Mouse (Mus musculus) yolk sac, embryonic 10.5 days (tissue): ENCODE results near the gene Thsd4.
"Not testable (repeated sequence)": the region's sequence is repeated elsewhere in the genome, so short reads cannot be mapped to it uniquely, and the experiment has no call there.

Experiments used
- DNase-seq: peaks from one replicate; pipeline ENCODE4 v3.0.0-alpha.2; 2017; ENCODE audit warnings: low spot score

The Thsd4 gene

DNA sequence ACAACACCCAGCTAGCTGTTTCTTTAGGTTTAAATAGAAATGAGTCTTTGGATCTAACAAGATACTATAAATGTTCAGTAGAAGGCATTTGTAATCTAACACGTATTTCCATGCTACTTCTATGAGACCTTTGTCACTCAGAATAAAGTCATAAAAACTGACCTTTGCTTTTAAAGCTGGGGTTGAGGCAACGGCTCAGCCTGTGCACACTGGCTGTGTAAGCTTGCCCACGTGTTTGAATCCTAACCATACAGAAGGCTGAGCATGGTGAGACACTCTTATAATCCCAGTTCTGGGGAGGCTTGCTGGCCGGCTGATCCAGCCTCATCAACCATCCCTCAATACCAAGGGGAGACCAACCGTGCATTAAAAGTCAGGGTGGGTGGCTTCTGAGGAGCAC is 214.4 kb downstream of the Thsd4 start:
- no peak for DNase-seq

DNA sequence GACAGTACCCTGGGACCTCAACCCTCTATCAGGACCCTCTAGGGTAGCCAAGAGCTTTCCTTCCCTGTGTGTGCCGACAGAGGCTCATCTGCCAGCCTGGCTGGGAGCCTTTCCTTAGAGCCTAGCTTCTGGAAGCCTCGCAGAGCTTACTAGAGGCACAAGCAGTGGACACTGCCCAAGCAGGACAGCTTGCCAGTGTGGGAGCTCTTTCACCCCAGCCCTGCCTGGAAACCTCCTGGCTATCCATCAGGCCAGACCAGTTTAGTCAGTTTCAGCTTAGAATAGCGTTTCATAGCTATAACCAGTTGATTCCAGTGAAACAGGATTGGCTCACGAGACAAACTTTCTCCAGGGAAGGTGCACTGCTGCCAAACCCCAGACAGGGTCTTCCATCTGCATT is 215.6 kb downstream of the Thsd4 start:
- no peak for DNase-seq

DNA sequence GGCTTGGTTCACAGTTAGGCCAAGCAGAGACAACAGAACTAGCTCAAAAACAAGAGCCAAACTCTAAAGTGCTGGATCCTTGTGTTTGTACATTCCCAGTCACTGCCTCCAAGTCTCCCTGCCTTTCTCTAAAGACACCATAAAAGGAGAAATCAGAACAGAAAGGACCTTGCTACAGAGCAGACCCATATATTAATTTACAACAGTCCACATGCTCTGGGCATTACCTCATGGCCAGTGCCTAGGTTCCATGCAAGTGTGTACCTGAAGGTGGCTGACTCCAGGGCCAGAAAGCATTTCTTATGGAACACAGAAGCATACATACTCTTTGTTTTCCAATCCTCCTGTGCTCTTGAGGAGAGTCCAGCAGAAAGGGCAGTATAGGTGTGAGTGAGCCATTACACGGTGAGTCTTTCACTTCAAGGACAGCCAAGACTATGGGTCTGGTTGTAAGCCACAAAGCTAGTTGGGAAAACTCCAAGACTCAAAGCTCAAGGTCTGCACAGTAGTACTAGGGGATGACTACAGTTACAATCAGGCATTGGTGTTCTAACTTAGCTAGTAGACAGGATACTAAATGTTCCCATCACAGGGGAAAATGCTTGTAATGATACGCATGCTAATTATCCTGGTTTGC is 216.5 kb downstream of the Thsd4 start:
- DNase-seq: no peak

DNA sequence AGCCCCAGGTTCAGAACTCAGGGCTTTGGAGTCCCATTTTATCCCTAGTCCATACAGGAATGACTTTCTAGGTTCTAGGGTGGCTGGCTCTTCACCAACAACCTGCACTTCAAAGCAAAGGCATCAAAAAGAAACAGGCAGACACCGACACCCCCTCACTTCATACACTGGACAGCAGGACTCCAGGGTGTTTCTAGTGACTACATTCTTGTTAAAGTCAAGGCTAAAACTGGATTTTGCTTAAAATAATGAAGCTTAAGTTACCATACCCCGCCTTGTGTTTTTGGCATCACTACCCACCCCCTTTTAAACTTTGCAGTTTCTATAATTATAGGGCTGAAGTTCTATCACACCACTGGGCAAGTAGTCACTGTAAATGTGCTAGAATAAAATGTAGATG is 225.6 kb downstream of the Thsd4 start:
- DNase-seq: no peak

DNA sequence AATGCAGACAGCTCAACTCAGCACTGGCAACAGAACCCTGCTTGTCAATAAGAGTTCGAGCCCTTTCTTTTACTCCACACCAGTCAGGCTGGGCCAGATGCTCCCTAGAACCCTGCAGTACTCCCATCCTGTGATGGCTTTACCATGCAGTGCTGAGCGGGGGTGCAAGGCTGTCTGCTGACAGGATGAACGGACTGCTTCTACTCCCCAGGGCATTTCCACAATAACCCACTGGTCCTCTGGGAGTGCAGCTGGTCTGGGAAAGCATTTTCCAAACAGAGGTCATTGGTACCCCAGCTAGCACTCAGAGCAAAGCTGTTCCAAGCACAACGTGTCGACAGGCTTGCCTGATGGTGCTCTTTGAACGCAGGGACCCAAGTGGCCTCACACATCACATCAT is 226.6 kb downstream of the Thsd4 start:
- no peak for DNase-seq

DNA sequence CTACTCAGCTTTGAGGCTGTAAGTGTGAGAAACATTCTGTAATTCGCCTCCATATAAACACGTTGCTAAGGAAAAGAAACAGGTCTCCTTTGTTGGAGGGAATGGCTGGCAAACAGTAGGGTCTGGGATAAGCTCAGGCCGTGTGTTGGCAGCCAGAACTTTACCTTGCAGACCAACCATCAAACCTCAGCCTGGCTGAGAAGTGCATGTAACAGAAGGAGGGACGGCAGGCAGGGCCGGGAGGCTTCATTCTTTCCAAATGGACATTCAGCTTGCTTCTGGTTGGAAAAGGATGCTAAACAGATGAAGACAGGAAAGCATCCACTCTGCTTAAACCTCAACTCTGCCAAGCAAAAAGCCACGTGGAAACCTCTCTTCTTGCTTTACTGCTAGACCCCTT is 228.7 kb downstream of the Thsd4 start:
- DNase-seq: no peak

DNA sequence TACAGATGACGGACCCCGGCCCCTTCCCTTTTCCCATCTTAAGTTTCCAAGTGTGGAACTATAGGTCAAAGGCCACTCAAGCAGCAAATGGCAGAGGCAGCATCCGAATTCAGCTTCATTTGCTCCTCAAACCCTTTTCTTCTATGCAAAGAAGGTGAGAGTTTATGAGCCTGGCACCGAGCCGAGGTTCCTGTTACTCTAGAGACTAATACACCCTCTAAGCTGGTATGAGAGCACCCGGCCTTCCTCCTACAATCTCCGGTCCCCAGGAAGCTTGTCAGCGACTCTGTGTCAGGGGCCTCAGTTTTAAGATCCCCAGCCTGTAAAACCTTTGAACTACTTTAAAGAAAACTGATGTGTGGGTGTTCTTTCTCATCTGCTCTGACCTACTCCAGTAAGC is 231.1 kb downstream of the Thsd4 start:
- no peak for DNase-seq

DNA sequence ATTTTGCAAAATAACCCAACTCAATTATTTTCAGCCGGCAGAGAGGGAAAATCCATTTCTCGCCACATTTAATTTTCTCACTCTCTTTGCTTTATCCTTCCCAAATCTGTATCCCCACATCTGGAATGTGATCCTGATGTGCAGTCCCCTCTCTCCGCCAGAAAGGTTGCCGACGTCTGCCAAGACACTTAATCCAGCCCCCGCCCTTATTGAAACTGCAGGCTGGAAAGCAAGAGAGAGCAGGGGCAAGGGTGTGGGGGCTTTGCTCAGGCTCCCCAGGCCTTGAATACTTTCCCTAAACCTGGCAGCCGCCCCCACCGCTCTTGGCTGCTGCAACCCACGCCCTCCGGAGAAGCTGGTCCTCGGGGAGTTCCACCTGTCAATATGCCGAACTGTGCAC is 233.1 kb downstream of the Thsd4 start:
- DNase-seq: no peak

DNA sequence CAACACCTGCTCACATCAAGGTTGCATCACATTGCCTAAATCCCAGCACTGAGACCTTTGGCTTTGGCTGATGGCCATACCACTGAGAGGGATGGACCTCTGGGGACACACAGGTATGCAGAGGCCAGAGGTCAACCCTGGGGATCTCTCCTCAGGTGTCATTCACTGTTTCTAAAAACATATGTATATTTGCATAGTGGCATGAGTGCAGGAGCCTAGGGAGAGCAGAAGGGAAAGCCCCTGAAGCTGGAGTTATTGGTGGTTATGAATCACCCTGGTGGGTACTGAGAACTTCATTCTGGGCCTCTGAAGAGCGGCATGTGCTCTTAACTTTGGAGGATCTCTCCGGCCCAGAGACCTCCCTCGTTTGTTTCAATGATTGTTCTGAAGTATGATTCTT is 235.5 kb downstream of the Thsd4 start:
- DNase-seq: no peak

DNA sequence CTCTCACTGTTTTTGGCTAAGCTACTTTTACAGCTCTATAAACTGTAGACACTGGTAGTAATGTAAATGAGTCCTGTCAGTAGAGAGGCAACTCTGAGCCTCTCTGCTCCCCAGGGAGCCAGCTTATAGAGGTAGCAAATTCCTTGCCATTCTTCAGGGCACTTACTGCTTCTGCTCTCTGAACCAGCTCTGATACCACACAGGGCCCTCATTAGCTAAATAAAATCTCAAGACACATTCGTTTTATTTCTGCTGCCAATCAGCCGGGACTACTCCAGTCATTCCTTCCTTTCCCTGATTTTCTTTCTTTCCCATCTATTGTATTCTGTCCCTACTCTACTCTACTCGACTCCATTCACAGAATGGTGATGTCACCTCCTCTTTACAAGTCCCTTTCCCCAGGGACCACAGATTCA is 236.8 kb downstream of the Thsd4 start:
- no peak for DNase-seq

DNA sequence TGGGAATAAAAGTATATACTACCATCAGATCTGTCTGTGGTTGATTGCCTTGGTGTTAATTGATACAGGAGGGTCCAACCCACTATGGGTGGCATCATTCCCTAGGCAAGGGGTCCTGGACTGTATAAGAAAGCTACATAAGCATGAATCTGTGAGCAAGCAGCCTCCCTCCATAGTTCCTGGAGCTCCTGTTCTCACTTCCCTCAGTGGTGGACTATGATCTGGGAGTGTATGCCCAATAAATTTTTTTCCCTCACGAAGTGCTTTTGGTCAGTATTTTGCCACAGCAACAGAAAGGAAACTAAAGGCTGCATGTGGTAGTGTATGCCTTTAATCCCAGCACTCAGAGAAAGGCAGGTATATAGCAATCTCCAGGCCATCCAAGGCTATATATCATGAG is 237.5 kb downstream of the Thsd4 start:
- no peak for DNase-seq

DNA sequence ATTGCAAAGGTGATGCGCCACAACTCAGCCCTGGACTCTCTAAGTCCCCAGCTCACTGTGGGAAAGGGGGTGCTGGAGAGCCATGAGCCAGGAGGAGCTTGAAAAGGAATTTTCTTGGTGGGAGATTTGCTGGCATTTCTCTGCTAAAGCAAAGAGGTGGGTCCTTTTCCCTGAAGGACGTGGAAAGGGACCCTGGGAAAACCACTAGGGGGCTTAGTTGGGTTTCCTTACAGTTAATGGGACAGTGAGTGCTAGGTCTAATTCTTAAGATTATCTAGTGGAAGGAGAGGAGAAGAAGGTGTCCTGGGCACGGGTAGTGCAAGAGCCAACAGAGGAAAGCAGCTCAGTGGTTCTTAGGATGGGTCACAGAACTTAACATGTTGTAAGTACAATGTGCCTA is 238.3 kb downstream of the Thsd4 start:
- no peak for DNase-seq

DNA sequence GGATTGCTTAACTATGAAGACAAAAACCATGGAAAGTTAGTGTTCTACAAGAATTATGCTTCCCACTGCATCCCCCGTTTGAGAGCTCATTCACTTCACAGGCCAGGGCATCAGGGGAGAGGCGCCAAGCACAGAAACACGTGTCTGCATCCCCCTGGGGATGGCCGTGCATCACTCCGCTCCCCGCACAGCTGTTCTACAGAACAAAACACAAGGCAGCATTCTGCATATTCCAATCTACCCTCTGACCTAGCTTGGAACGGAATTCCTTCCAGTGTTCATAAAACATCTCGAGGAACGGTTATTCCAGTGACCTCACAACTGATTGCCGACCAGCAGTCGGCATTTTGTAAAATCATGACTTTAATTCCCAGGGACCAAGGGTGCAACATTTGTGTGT is 240.6 kb downstream of the Thsd4 start:
- DNase-seq: no peak

DNA sequence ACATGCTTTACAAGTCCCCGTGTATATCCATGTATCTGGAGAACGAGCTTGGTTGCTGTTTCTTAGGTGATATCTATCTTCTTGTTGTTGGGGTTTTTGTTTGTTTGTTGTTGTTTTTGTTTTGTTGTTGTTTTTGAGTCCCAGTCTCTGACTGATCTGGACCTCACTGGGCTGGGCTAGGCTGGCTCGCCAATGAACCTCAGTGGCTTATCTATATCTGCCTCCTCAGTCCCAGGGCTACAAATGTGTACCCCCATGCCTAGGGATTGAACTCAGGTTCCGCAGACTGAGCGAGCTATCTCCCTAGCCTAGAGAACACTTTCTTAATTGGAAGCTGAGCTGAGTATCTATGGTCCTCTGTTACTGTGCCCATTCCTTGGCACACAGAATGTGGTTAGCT is 241.1 kb downstream of the Thsd4 start:
- DNase-seq: no peak

DNA sequence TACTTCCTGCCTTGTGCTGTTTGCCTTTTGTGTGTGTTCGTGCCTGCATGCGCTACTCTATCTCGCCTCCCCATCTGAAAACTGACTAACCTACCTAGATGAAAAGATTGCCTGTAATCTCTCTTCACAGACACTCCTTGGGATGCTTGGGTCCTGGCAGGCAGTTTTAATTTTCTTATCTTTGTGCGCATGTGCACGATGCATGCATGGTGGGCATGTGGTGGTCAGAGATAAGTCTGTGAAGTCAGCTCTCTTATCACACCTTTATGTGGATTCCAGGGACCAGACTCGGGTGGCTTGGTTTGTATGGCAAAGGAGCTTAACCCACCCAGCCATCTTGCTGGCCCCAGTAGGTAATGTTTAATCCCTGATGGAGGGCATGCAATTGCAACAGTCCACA is 242.3 kb downstream of the Thsd4 start:
- DNase-seq: peak; percentile 16

DNA sequence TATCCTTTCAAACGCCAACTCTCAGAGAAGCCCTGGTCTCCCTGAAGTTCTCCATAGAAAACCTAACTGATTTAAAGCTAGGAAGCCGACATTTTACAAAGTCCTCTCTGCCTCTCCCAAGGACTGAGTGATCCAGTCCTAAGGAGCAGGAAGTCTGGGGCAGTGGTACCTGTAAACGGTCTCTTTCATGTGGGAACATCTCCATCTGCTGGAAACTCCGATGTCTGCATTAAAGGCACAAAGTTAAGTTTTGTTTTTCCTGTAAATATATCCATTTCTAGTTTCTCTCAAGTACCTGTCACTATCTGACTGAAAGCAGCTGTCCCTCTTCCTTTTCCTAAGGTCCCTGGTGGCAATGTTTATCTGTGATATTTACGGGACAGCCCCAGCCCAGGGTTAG is 245.5 kb downstream of the Thsd4 start:
- peak; percentile 30 for DNase-seq

DNA sequence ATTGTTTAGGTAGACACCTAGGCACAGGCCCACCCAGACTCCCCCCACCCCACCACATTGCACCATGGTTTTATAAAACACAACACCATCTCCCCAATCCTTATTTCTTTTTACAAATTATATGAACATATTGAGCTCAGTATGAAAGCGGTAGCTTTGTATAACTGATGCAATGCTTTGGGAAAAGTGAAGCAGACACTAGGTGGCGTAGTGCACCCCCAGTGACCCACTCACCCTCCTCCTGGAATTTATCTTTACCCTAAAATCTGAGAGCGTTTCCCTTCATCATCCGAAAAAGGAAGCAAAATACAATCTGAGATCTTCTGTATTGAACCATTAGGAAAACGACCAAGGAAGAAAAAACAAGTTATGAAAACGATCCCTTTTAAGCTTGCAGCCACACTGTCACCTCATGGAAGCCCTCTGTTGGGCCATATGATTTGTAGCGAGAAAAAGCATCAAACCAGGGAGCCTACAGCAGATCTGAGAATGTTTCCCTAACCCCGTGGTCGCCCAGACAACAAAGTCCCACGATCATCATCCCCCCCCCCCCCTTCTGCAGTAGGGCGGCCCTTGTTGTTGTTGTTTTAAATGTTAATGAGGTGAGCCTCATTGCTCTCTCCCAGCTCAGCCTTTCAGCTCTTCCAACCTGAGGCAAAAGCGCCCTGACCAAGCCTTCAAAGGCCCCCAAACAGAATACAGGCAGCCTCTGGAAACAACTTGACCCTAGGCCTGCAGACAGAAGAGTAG is 246.3 kb downstream of the Thsd4 start:
- no peak for DNase-seq

DNA sequence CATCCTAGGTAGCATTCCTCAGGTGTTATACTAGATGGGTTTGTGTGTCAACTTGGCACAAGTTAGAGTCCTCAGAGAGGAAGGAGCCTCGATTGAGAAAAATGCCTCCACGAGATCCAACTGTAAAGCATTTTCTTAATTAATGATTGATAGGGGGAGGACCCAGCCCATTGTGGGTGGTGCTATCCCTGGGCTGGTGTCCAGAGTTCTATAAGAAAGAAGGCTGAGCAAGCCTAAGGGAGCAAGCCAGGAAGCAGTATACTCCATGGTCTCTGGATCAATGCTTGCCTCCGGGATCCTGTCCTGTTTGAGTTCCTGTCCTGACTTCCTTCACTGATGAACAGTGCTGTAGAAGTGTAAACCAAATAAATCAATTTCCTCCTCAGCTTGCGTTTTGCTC is 247.3 kb downstream of the Thsd4 start:
- DNase-seq: no peak

DNA sequence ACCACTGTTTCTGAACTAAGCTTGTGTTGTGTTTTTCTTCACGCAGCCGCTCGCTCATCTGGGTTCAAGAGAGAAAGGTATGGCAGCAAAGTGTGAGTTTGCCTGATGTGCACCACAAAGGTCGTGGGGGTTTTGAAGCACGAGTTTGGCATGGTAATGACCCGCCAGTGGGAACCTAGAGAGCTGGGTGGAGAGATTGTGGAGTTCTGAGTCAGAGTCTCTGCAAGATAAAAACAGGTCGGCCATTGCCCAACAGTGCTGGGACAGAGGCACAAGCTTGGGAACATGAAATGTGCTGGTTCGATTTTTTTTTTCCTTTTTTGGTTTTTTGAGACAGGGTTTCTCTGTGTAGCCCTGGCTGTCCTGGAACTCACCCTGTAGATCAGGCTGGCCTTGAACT is 249.5 kb downstream of the Thsd4 start:
- not testable (repeated sequence) for DNase-seq

DNA sequence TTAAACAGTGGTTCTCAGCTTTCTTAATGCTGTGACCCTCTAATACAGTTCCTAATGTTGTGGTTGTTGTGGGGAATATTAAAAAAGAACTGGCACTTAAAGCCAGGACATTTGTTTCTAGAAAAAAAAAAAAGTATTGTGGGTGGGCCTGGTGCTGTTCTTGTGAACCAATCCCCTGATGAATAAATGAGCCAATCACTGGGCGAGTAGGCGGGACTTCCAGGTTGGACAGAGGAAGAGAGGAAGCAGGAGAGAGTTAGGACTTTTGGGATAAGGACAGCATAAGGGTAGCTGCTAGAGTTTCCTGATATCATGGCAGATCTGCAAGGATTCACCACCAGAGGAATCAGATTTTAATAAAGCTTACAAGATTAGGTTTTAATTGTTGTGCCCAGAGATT is 249.9 kb downstream of the Thsd4 start:
- no peak for DNase-seq

DNA sequence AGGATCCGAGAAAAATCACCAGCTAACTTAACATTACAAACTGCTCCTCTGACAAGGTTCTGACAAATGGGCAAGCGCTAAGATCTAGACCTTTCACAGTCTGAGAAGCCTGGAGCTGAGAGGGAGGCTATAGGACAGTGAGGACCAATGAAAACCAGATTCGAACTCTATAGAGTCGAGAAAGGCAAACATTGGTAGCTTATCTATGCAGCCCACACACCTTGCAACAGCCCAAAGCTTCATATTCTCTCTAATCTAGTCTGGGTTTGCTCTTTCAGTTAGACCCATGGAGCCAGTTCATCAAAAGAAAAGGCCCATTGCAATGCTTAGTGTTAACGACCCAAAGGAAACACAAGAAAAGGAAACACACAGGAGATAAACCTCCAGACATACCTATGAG is 252.0 kb downstream of the Thsd4 start:
- no peak for DNase-seq

DNA sequence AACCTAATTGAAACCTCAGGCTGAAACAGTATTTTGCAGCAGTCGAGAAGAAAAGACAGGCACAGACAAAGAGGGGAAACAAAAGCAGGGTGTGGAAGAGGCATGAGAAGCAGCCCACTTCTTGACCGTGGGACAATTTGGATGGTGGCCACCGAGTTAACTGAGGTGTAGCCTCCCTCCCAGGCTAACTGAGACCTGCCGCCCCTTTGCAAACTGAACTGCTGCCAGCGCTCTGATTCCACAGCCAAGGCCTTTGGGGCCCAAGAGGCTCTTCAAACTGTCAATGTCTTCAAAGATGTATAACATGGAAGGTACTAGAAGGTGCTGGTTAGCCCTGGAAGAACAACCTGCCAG is 254.6 kb downstream of the Thsd4 start:
- no peak for DNase-seq

DNA sequence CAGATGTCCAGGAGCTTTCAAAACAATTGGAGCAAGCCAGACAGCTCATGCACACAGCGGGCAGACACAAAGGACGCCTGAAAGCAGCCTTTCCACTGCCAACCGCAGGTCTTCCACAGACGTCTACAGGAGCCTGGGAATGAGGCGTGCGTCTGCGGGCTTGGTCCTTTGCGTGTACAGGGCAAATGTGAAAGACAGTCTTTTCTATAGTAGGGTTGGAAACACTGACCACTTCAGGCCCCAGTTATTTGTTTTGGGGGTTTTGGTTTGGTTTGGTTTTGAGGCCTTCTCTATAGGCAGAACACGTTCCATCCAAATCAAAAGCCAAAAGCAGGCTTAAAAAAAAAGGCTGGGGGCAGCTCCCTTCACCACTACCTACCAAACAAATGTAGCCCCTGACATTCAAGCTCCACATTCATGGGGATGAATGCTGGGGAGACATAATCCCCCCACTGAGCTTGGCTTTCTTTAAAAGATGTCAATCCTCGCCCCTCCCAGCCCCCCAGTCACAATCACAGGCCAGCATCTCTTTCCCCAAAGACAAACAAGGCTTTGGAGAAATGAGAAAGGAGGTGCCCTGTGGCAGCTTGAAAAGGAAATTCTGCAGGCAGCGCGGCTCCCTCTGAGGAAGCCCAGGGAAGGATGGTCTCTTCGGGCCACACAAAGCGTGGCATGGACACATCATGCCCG is 255.1 kb downstream of the Thsd4 start:
- DNase-seq: no peak
